Mouse (Mus musculus): Measurements from ENCODE around the gene Abhd17b.

Abhd17b gene

DNA sequence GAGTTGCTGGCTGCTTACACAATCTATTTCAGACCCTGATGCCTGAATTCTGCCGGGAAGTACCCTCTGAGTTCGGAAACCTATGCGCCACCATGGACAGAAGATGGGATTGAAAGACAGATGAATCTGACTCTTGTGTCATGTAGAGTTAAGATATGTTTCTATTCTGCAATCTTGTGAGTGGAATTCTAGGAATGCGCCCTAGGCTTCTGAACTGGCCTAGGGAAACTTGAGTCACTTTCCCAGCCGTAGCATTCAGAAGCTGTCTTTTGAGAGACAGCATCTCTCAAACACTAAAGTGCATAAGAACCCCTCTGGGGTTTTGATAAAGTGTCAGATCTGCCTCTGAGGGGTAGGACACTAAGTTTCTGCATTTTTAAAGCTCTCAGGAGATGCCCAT, 78.9 kb downstream of the Abhd17b start:
- DNase-seq (ENCODE audit: low read depth, low spot score), result no peak

DNA sequence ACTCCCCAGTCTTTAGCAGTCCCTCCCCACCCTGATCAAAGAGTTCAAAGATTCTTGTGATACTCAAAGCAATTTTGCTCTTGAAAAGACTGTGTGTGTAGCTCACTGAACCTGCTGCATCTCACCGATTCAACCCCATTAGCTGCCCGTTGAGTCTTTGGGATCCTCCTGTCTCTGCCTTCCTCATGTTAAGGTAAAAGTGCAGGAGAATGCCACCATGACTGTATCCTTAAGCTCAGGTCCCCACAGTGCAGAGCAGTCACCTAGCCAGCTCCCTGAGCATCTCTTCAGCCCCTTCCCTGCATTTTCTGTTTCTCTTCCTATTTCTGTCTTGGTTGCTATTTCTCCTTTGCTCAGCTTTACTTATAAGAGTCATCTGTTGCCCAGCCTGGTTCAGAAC, 80.2 kb downstream of the Abhd17b start:
- DNase-seq (ENCODE audit: low read depth, low spot score), result no peak

GRCm38 (mm10) chr19:21734112-21734511, 81.1 kb downstream of the Abhd17b start:
- DNase-seq (ENCODE audit: low read depth, low spot score), result no peak
